Mouse (Mus musculus) liver, adult 2 months (tissue): ENCODE measurements at regions not wholly inside any gene's neighbourhood (a gene's known extent, or its start where the extent isn't known, plus 50 kb on each side); places are given as distances from the start of the nearest gene placed in this dataset.

ENCODE experiments used
- DNase-seq: peaks from one replicate; pipeline ENCODE4 v3.0.0-alpha.2; 2011; ENCODE audit warnings: low read depth, low spot score; ENCODE audit errors: extremely low read depth
- H3K27ac ChIP-seq: fragments of 200-500 bp; replicated peaks from 2 replicates; pipeline ENCODE4 v1.5.1; 2012; ENCODE audit warnings: low read depth, mild to moderate bottlenecking, control low read depth, inconsistent platforms, low read length; ENCODE audit not compliant: insufficient read depth
- H3K27me3 ChIP-seq: fragments of 200-500 bp; 2 replicates; pipeline ENCODE4 v1.6.1; 2012; ENCODE audit warnings: mild to moderate bottlenecking, moderate library complexity, low read length, inconsistent platforms; ENCODE audit not compliant: control insufficient read depth, insufficient read depth
- H3K36me3 ChIP-seq: fragments of 200-500 bp; 2 replicates; pipeline ENCODE4 v1.6.1; 2012; ENCODE audit warnings: low read length, inconsistent platforms; ENCODE audit not compliant: control insufficient read depth, insufficient read depth
- H3K4me1 ChIP-seq: fragments of 200-500 bp; 2 replicates; pipeline ENCODE4 v1.6.1; 2011; ENCODE audit warnings: low read length; ENCODE audit not compliant: control insufficient read depth, insufficient read depth
- H3K4me3 ChIP-seq: fragments of 200-500 bp; 2 replicates; pipeline ENCODE4 v1.5.1; 2011; ENCODE audit warnings: low read depth, mild to moderate bottlenecking, control low read depth, low read length, moderate library complexity; ENCODE audit not compliant: insufficient read depth
- H3K79me2 ChIP-seq: fragments of 200-500 bp; 2 replicates; pipeline ENCODE4 v1.6.1; 2012; ENCODE audit warnings: inconsistent platforms, mild to moderate bottlenecking, low read length, moderate library complexity; ENCODE audit not compliant: control insufficient read depth, insufficient read depth
- H3K9ac ChIP-seq: fragments of 200-500 bp; 2 replicates; pipeline ENCODE4 v1.6.1; 2012; ENCODE audit warnings: low read depth, mild to moderate bottlenecking, control low read depth, inconsistent platforms, low read length
- CTCF ChIP-seq: fragments of 200-500 bp; IDR thresholded peaks from 2 replicates; pipeline ENCODE4 v1.5.1; 2011; ENCODE audit warnings: low read depth, low read length, control low read depth
- POLR2A ChIP-seq: fragments of 200-500 bp; IDR thresholded peaks from 2 replicates; pipeline ENCODE4 v1.6.1; 2011; ENCODE audit warnings: low read length, control low read depth; ENCODE audit not compliant: insufficient read depth; ENCODE audit errors: extremely low read depth
- WGBS: fragments of 180-500 bp; shearing (Covaris S2); methylation state at CpG from one replicate; pipeline ENCODE4 v1.1.7; 2018; 5-methylcytosine and 5-hydroxymethylcytosine counted together

GRCm38 (mm10) chr17:83165140-83165539 is 50.0 kb upstream of the Pkdcc start:
- Histone ChIP-seq H3K4me3 (no peak overlapping the region), H3K27ac (no peak overlapping the region), H3K36me3 (no peaks in the 10 kb centered on the region), H3K79me2 (no peaks in the 10 kb centered on the region), H3K4me1 (no peaks in the 10 kb centered on the region), H3K9ac (no peak overlapping the region), H3K27me3 (no peaks in the 10 kb centered on the region)
- TF ChIP-seq POLR2A = no peak
- no peak for TF ChIP-seq CTCF
- no peak for DNase-seq
- WGBS = 59% methylated on average over 4 of the region's 4 CpGs
